Mouse (Mus musculus) thymus, adult 2 months (tissue): ENCODE results near the gene Kcnab3.

ENCODE experiments used
- CTCF ChIP-seq: fragments of 200-500 bp; IDR thresholded peaks from 2 replicates; pipeline ENCODE4 v1.5.1; 2012; ENCODE audit warnings: mild to moderate bottlenecking, control low read depth, low read length, moderate library complexity, borderline replicate concordance; ENCODE audit not compliant: control insufficient read depth, poor library complexity, insufficient read depth; ENCODE audit errors: extremely low read depth
- POLR2A ChIP-seq: fragments of 200-500 bp; IDR thresholded peaks from 2 replicates; pipeline ENCODE4 v1.6.1; 2012; ENCODE audit warnings: mild to moderate bottlenecking, low read length, control low read depth, moderate library complexity; ENCODE audit not compliant: control insufficient read depth, poor library complexity, insufficient read depth; ENCODE audit errors: extremely low read depth

DNA sequence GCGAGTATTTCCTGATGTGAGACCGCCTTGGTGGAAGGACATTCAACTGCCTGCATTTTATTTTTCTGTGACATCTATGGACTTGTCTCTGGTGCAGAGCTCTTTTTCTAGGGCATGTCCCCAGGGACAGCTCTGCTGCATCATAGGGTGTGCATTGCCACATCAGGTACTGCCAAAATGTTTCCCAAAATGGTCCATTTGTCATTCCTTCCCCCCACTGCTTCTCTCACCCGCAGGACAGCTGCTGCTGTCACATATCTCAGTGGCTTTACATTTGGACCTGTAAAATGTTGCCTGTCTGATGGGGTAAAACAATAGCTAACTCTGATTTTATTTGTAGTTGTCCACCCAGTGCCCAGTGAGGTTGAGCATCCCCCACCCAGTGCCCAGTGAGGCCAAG lies 30.8 kb upstream of the Kcnab3 start:
- TF ChIP-seq POLR2A, result no peak
- no peak for TF ChIP-seq CTCF
